ENCODE assay signal across 31 mouse cellular contexts in genomic region chr5:26887496-26887895, GRCm38 (mm10).
DNase-seq lines count a peak whose midpoint lies in the region; ATAC-seq and TF ChIP-seq lines count a peak whose summit lies in the region.
"Had no signal": no experiment of that assay in that cellular context is flagged by ENCODE, and none has a peak within 500 bp of the region (broad histone marks: within the 10 kb centered on the region; RNA-seq: fewer than 3 reads in every experiment).

No protein-coding gene starts in this region.

- H3K27me3 ChIP-seq in forebrain, embryonic 16.5 days (replicated peaks; ENCODE audit: control insufficient read depth, insufficient read depth, low read length), result no peaks in the 10 kb centered on the region
- no peaks in the 10 kb centered on the region for H3K27me3 ChIP-seq in forebrain, embryonic 12.5 days
- no peaks in the 10 kb centered on the region for H3K27me3 ChIP-seq in megakaryocyte, embryonic 14.5 days (replicated peaks)
- H3K27me3 ChIP-seq: CH12.LX; embryonic facial prominence, embryonic 13.5 days; heart, embryonic 12.5 days; heart, embryonic 15.5 days; hindbrain, embryonic 13.5 days; intestine, embryonic 15.5 days had no signal

- no peak overlapping the region for H3K4me2 ChIP-seq in forebrain, embryonic 16.5 days (ENCODE audit: low read length)
- H3K4me2 ChIP-seq in forebrain, embryonic 12.5 days, result no peak overlapping the region
- H3K4me2 ChIP-seq: embryonic facial prominence, embryonic 13.5 days; heart, embryonic 12.5 days; heart, embryonic 15.5 days; hindbrain, embryonic 13.5 days; intestine, embryonic 15.5 days had no signal

- H3K4me3 ChIP-seq in forebrain, embryonic 16.5 days (replicated peaks; ENCODE audit: low read length), result no peak overlapping the region
- no peak overlapping the region for H3K4me3 ChIP-seq in forebrain, embryonic 12.5 days (replicated peaks)
- H3K4me3 ChIP-seq in megakaryocyte, embryonic 14.5 days (replicated peaks), result peak overlapping the region; percentile 57
- H3K4me3 ChIP-seq: embryonic facial prominence, embryonic 10.5 days; embryonic facial prominence, embryonic 13.5 days; erythroblast, embryonic 14.5 days; gastrocnemius, adult 2 months; heart, embryonic 12.5 days; heart, embryonic 15.5 days; hindbrain, embryonic 10.5 days; hindbrain, embryonic 13.5 days; intestine, embryonic 15.5 days had no signal

- TF ChIP-seq POLR2A in brain, embryonic 14.5 days (IDR thresholded peaks at IDR 0.05; ENCODE audit: borderline replicate concordance, extremely low read depth, insufficient read depth, insufficient read length, poor library complexity, severe bottlenecking), result no peak

- no peak overlapping the region for H3K9ac ChIP-seq in forebrain, embryonic 16.5 days (replicated peaks; ENCODE audit: low read depth, low read length)
- H3K9ac ChIP-seq in forebrain, embryonic 12.5 days, result no peak overlapping the region
- H3K9ac ChIP-seq: embryonic facial prominence, embryonic 13.5 days; heart, embryonic 12.5 days; heart, embryonic 15.5 days; hindbrain, embryonic 13.5 days; intestine, embryonic 15.5 days had no signal

- peak; percentile 64 for DNase-seq in brain, embryonic 14.5 days (ENCODE audit: low read depth)
- no peak for DNase-seq in heart, adult 9 months (ENCODE audit: low spot score in 2 of 2)
- DNase-seq: adrenal gland, adult 8-10 months; adrenal gland, postnatal 25 days; B cell, adult 2 months; cerebellum, adult 11-12 months; cerebellum, adult 8-10 months; cerebellum, postnatal 10 days; cerebellum, postnatal 36 days; embryo, embryonic 11 days; gastrocnemius, adult 2 months; gastrocnemius, postnatal 14 days; heart, postnatal 10 days; heart, postnatal 36 days; kidney, adult 11 months; kidney, adult 8-10 months had no signal

- H3K4me1 ChIP-seq in forebrain, embryonic 16.5 days (replicated peaks; ENCODE audit: control insufficient read depth, insufficient read depth, low read length), result no peaks in the 10 kb centered on the region; the same call in 1 of the 2 replicates
- peaks cover 5% of the 10 kb centered on the region; the same call in 1 of the 2 replicates for H3K4me1 ChIP-seq in forebrain, embryonic 12.5 days
- H3K4me1 ChIP-seq in megakaryocyte, embryonic 14.5 days, result no peaks in the 10 kb centered on the region
- H3K4me1 ChIP-seq: embryonic facial prominence, embryonic 10.5 days; embryonic facial prominence, embryonic 13.5 days; heart, embryonic 12.5 days; heart, embryonic 15.5 days; hindbrain, embryonic 10.5 days; hindbrain, embryonic 13.5 days; intestine, embryonic 15.5 days had no signal

- no peak overlapping the region for H3K27ac ChIP-seq in forebrain, embryonic 16.5 days (ENCODE audit: low read length)
- no peak overlapping the region for H3K27ac ChIP-seq in forebrain, embryonic 12.5 days
- H3K27ac ChIP-seq: embryonic facial prominence, embryonic 10.5 days; embryonic facial prominence, embryonic 13.5 days; gastrocnemius, adult 2 months; heart, embryonic 15.5 days; hindbrain, embryonic 10.5 days; hindbrain, embryonic 13.5 days; intestine, embryonic 15.5 days had no signal

- no peaks in the 10 kb centered on the region for H3K36me3 ChIP-seq in forebrain, embryonic 16.5 days (ENCODE audit: control insufficient read depth, insufficient read depth)
- H3K36me3 ChIP-seq in forebrain, embryonic 12.5 days (replicated peaks), result no peaks in the 10 kb centered on the region
- H3K36me3 ChIP-seq in megakaryocyte, embryonic 14.5 days (replicated peaks; ENCODE audit: low read length), result no peaks in the 10 kb centered on the region
- H3K36me3 ChIP-seq: embryonic facial prominence, embryonic 10.5 days; embryonic facial prominence, embryonic 13.5 days; heart, embryonic 12.5 days; heart, embryonic 15.5 days; hindbrain, embryonic 10.5 days; hindbrain, embryonic 13.5 days; intestine, embryonic 15.5 days had no signal

- WGBS in forebrain, embryonic 16.5 days, result 8% methylated on average over 1 of the region's 1 CpGs
- WGBS in forebrain, embryonic 12.5 days, result 61% methylated on average over 1 of the region's 1 CpGs

- no peaks in the 10 kb centered on the region for H3K9me3 ChIP-seq in forebrain, embryonic 16.5 days (ENCODE audit: control insufficient read depth, low read length)
- no peaks in the 10 kb centered on the region for H3K9me3 ChIP-seq in forebrain, embryonic 12.5 days
- H3K9me3 ChIP-seq in megakaryocyte, embryonic 14.5 days, result peaks cover 40% of the 10 kb centered on the region
- H3K9me3 ChIP-seq: embryonic facial prominence, embryonic 10.5 days; embryonic facial prominence, embryonic 13.5 days; heart, embryonic 12.5 days; heart, embryonic 15.5 days; hindbrain, embryonic 10.5 days; intestine, embryonic 15.5 days had no signal

- peak; percentile 70 for ATAC-seq in forebrain, embryonic 16.5 days
- ATAC-seq in forebrain, embryonic 12.5 days (ENCODE audit: low FRiP score), result no peak
- no peak for ATAC-seq in megakaryocyte, adult 5-6 weeks (ENCODE audit: poor library complexity, severe bottlenecking)
- ATAC-seq: activated CD4-positive, CD25-positive, alpha-beta regulatory T cell, adult 4 months; hindbrain, embryonic 16.5 days; intestine, embryonic 15.5 days had no signal

- no peak for TF ChIP-seq CTCF in brain, embryonic 14.5 days (IDR thresholded peaks at IDR 0.05; ENCODE audit: borderline replicate concordance, extremely low read depth, insufficient read depth, insufficient read length)
